Mouse (Mus musculus) spleen, adult 2 months (tissue): ENCODE measurements around the gene Tpo. TPM values are rescaled to one million over a fixed set of nuclear protein-coding genes. Genes with fewer than 3 reads are reported as not detected.

Experiments used
- DNase-seq, 2 experiments: peaks; one replicate each; pipeline versions ENCODE4 v3.0.0 to v3.0.0-alpha.2; 2012 to 2021; ENCODE audit warnings: low spot score in 2 of 2, low read depth in 1 of 2
- H3K27ac ChIP-seq: fragments of 200-500 bp; 2 replicates; pipeline ENCODE4 v1.5.1; 2012; ENCODE audit warnings: low read length, inconsistent platforms; ENCODE audit not compliant: insufficient read depth
- H3K27me3 ChIP-seq: fragments of 200-500 bp; 2 replicates; pipeline ENCODE4 v1.6.1; 2012; ENCODE audit warnings: mild to moderate bottlenecking, moderate library complexity, low read length, inconsistent platforms; ENCODE audit not compliant: control insufficient read depth, insufficient read depth
- H3K36me3 ChIP-seq: fragments of 200-500 bp; 2 replicates; pipeline ENCODE4 v1.6.1; 2012; ENCODE audit warnings: mild to moderate bottlenecking, low read length, inconsistent platforms; ENCODE audit not compliant: control insufficient read depth, insufficient read depth
- H3K4me1 ChIP-seq: fragments of 200-500 bp; 2 replicates; pipeline ENCODE4 v1.6.1; 2011; ENCODE audit warnings: inconsistent platforms; ENCODE audit not compliant: control insufficient read depth, insufficient read depth, insufficient read length
- H3K4me3 ChIP-seq: fragments of 200-500 bp; 2 replicates; pipeline ENCODE4 v1.5.1; 2011; ENCODE audit warnings: mild to moderate bottlenecking, inconsistent platforms; ENCODE audit not compliant: insufficient read depth, insufficient read length; ENCODE audit errors: extremely low read depth
- CTCF ChIP-seq: fragments of 200-500 bp; IDR thresholded peaks from 2 replicates; pipeline ENCODE4 v1.5.1; 2011; ENCODE audit warnings: mild to moderate bottlenecking, inconsistent platforms; ENCODE audit not compliant: insufficient read depth, insufficient read length, insufficient replicate concordance; ENCODE audit errors: extremely low read depth
- POLR2A ChIP-seq: fragments of 200-500 bp; IDR thresholded peaks from 2 replicates; pipeline ENCODE4 v1.6.1; 2011; ENCODE audit warnings: low read depth, low read length, inconsistent platforms
- WGBS: fragments of 180-500 bp; shearing (Covaris S2); methylation state at CpG from one replicate; pipeline ENCODE4 v1.1.7; 2018; 5-methylcytosine and 5-hydroxymethylcytosine counted together
- polyA plus RNA-seq: library from polyadenylated mRNA; depleted of rRNA; stranded (reverse); fragments of >200 nt; gene quantifications from 2 replicates; pipeline ENCODE4 v1.2.3, GENCODE M21; 2012

The Tpo gene
- polyA plus RNA-seq, 1 experiment: not detected

- Histone ChIP-seq H3K27me3 (no peaks in the 10 kb centered on the region; the same call in 1 of the 2 replicates), H3K4me1 (no peaks in the 10 kb centered on the region), H3K36me3 (no peaks in the 10 kb centered on the region), H3K27ac (no peak overlapping the region), H3K4me3 (no peak overlapping the region)
- TF ChIP-seq CTCF (no peak), POLR2A (no peak)
- WGBS: 22% methylated on average over 3 of the region's 3 CpGs
- no peak for DNase-seq
Measured at GRCm38 (mm10) chr12:30083971-30084370, 48.5 kb downstream of the Tpo start.

GRCm38 (mm10) chr12:30077056-30077455 is 55.4 kb downstream of the Tpo start:
- WGBS: 86% methylated on average over 11 of the region's 11 CpGs

GRCm38 (mm10) chr12:30076316-30076715 is 56.1 kb downstream of the Tpo start:
- H3K27ac ChIP-seq: no peak overlapping the region
- H3K36me3 ChIP-seq: no peaks in the 10 kb centered on the region
- H3K4me1 ChIP-seq: no peaks in the 10 kb centered on the region
- no peak overlapping the region for H3K4me3 ChIP-seq
- TF ChIP-seq POLR2A (no peak), CTCF (no peak)
- no peaks in the 10 kb centered on the region for H3K27me3 ChIP-seq
- no peak for DNase-seq
- 60% methylated on average over 2 of the region's 2 CpGs for WGBS

More at GRCm38 (mm10) chr12:30077056-30077455, 55.4 kb downstream of the Tpo start:
- TF ChIP-seq CTCF (no peak), POLR2A (no peak)
- Histone ChIP-seq H3K27me3 (no peaks in the 10 kb centered on the region), H3K4me1 (no peaks in the 10 kb centered on the region), H3K36me3 (no peaks in the 10 kb centered on the region), H3K4me3 (no peak overlapping the region), H3K27ac (no peak overlapping the region)
- no peak for DNase-seq

- no peak for TF ChIP-seq POLR2A
- TF ChIP-seq CTCF: no peak
- no peaks in the 10 kb centered on the region for H3K36me3 ChIP-seq
- WGBS: 72% methylated on average over 2 of the region's 2 CpGs
- no peak for DNase-seq
- no peaks in the 10 kb centered on the region for H3K27me3 ChIP-seq
- H3K4me1 ChIP-seq: no peaks in the 10 kb centered on the region
- no peak overlapping the region for H3K4me3 ChIP-seq
- no peak overlapping the region for H3K27ac ChIP-seq
Measured at GRCm38 (mm10) chr12:30069321-30069720, 63.1 kb downstream of the Tpo start.

GRCm38 (mm10) chr12:30067806-30068205 is 64.6 kb downstream of the Tpo start:
- Histone ChIP-seq H3K36me3 (no peaks in the 10 kb centered on the region), H3K27me3 (no peaks in the 10 kb centered on the region), H3K4me3 (no peak overlapping the region), H3K27ac (no peak overlapping the region), H3K4me1 (no peaks in the 10 kb centered on the region)
- TF ChIP-seq CTCF: no peak
- TF ChIP-seq POLR2A: no peak
- 84% methylated on average over 2 of the region's 2 CpGs for WGBS
- no peak for DNase-seq

DNA sequence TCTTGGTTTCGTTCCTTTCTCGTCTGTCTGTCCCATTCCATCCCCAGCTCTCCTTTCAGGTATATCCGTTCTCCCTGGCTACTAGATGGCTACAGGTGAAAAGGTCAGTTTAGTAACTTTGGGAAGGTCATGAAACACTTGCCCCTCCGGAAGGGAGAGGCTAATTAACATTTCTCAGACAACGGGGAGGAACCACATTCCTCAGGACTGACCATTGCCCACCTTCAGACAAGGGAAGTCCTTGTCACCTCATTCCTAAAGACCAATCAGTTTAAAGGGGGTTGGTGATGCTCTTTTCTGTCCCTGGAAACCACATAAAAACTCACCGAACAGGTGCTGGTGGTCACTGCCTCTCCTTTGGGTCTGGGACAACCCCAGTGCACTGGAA is 70.3 kb downstream of the Tpo start:
- no peaks in the 10 kb centered on the region for H3K4me1 ChIP-seq
- WGBS: 55% methylated on average over 6 of the region's 6 CpGs

GRCm38 (mm10) chr12:30061503-30062117 is 70.8 kb downstream of the Tpo start:
- 79% methylated on average over 1 of the region's 1 CpGs for WGBS
- Histone ChIP-seq H3K4me1 (no peaks in the 10 kb centered on the region), H3K36me3 (no peaks in the 10 kb centered on the region), H3K4me3 (no peak overlapping the region), H3K27ac (no peak overlapping the region), H3K27me3 (no peaks in the 10 kb centered on the region)
- TF ChIP-seq POLR2A (no peak), CTCF (no peak)
- no peak for DNase-seq

More for the DNA sequence above, 70.3 kb downstream of the Tpo start:
- no peak overlapping the region for H3K4me3 ChIP-seq
- DNase-seq: no peak
- H3K36me3 ChIP-seq: no peaks in the 10 kb centered on the region
- H3K27ac ChIP-seq: no peak overlapping the region
- H3K27me3 ChIP-seq: no peaks in the 10 kb centered on the region
- TF ChIP-seq POLR2A (no peak), CTCF (no peak)
